Mouse (Mus musculus) retina, postnatal 1 day (tissue): ENCODE data around the gene Rps6kb1.

Experiments used
- DNase-seq: peaks from one replicate; pipeline ENCODE4 v3.0.0-alpha.2; 2012

Rps6kb1 gene

GRCm38 (mm10) chr11:86464275-86464674 lies 80.3 kb downstream of the Rps6kb1 start:
- DNase-seq = peak; percentile 82

GRCm38 (mm10) chr11:86462579-86462978 lies 82.0 kb downstream of the Rps6kb1 start:
- no peak for DNase-seq

- DNase-seq = no peak
Observed at GRCm38 (mm10) chr11:86458866-86459265, 85.7 kb downstream of the Rps6kb1 start.

- DNase-seq = no peak
Observed at GRCm38 (mm10) chr11:86457545-86457944, 87.1 kb downstream of the Rps6kb1 start.

GRCm38 (mm10) chr11:86453991-86454390 lies 90.6 kb downstream of the Rps6kb1 start:
- DNase-seq = no peak
